In the genomic region with DNA sequence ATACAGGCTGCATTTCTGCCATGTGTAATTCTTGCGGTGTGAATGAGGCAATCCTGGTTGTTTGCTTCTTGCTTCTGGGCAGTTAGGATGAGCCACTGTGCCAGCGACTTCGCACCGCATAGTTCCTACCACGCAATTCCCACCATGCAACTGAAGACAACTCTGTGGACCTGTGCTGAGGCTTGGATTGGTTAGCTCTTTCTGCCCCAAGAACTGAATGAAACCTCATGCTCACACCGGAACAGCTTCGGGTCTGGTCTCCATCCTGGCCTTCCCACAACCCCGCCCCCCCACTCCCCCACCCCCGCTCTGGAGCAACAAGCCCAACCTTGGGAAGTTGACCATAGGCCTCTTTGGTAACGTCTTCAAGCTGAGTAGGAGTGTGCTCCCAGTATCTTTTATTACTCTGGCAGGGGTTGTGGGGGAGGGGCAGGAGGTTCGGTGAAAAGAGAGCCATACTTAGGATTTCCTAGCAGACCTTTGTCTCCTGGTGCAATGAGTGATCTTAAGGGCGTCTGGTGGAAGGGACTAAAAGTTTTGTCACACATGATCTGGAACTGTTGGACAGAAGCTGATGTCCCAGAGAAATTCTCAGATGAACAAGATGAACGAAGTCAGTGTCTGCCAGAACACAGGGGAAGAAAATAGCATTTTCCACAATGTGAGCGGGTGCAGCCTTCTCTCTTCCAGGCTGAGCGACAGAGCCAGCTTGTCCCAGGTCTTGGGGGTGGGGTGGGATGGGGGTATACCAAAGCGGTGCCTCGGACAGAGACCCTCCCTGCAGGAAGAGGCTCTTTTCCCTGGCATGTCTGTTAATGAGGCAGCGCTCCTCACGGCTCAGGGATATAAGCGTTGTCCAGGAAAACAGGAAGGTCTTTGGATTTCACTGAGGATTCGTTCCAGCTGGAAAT, we compare ENCODE assay signal across 8 mouse cellular contexts. TPM values are rescaled to one million over a fixed set of nuclear protein-coding genes. Genes with fewer than 3 reads are reported as not detected.
A peak's percentile ranks its signal among the peaks of the same experiment; 100 is the strongest.
DNase-seq lines count a peak whose midpoint lies in the region; ATAC-seq and TF ChIP-seq lines count a peak whose summit lies in the region.

No protein-coding gene starts in this region.

- H3K4me1 ChIP-seq in intestine, postnatal 0 days (replicated peaks; ENCODE audit: control insufficient read depth, insufficient read depth, low read length), result peaks cover 12% of the 10 kb centered on the region
- no peaks in the 10 kb centered on the region; the same call in 1 of the 2 replicates for H3K4me1 ChIP-seq in liver, postnatal 0 days (ENCODE audit: insufficient read depth)
- 0 out of 2 replicates have a peak, but pooled peaks cover 7% of the 10 kb centered on the region for H3K4me1 ChIP-seq in stomach, embryonic 14.5 days (ENCODE audit: control insufficient read depth, insufficient read depth, low read length)

- peak overlapping the region; percentile 48 for H3K4me2 ChIP-seq in intestine, postnatal 0 days (replicated peaks; ENCODE audit: low read depth)
- H3K4me2 ChIP-seq in liver, postnatal 0 days (ENCODE audit: low read depth, low read length), result peak overlapping the region; percentile 53
- peak overlapping the region; percentile 33 for H3K4me2 ChIP-seq in stomach, embryonic 14.5 days (replicated peaks; ENCODE audit: low read depth, low read length)

- peak overlapping the region; percentile 50; the same call in 1 of the 2 replicates for H3K27ac ChIP-seq in intestine, postnatal 0 days (ENCODE audit: low read depth, low read length)
- no peak overlapping the region for H3K27ac ChIP-seq in liver, postnatal 0 days (ENCODE audit: low read depth)
- no peak overlapping the region for H3K27ac ChIP-seq in stomach, embryonic 14.5 days (ENCODE audit: low read length)

- intact Hi-C loops in gastrocnemius, postnatal 14 days (cut with DNase I; ENCODE audit: low total_unique reads), result no loop called here

- no peaks in the 10 kb centered on the region; the same call in 1 of the 2 replicates for H3K9me3 ChIP-seq in intestine, postnatal 0 days (ENCODE audit: control insufficient read depth)
- H3K9me3 ChIP-seq in liver, postnatal 0 days (ENCODE audit: low read length), result 0 out of 2 replicates have a peak, but pooled peaks cover 6% of the 10 kb centered on the region
- H3K9me3 ChIP-seq in stomach, embryonic 14.5 days (ENCODE audit: control insufficient read depth, low read depth, low read length), result no peaks in the 10 kb centered on the region

- H3K27me3 ChIP-seq in intestine, postnatal 0 days (replicated peaks; ENCODE audit: control insufficient read depth, insufficient read depth, low read length), result no peaks in the 10 kb centered on the region
- no peaks in the 10 kb centered on the region for H3K27me3 ChIP-seq in liver, postnatal 0 days (ENCODE audit: insufficient read depth, low read length)
- H3K27me3 ChIP-seq in stomach, embryonic 14.5 days (ENCODE audit: control insufficient read depth, insufficient read depth, low read length), result no peaks in the 10 kb centered on the region

- peak; percentile 69 for ATAC-seq in intestine, postnatal 0 days
- no peak for ATAC-seq in liver, postnatal 0 days
- peak; percentile 42; the same call in 1 of the 2 replicates for ATAC-seq in stomach, embryonic 14.5 days (ENCODE audit: insufficient number of reproducible peaks, insufficient read depth, low FRiP score, low read depth)
- no peak for ATAC-seq in activated CD4-positive, CD25-positive, alpha-beta regulatory T cell, adult 4 months

- 31% methylated on average over 21 of the region's 21 CpGs for WGBS in intestine, postnatal 0 days
- WGBS in liver, postnatal 0 days (ENCODE audit: insufficient replicate concordance), result 43% methylated on average over 21 of the region's 21 CpGs
- 32% methylated on average over 21 of the region's 21 CpGs for WGBS in stomach, embryonic 14.5 days

- no peaks in the 10 kb centered on the region for H3K36me3 ChIP-seq in intestine, postnatal 0 days (ENCODE audit: control insufficient read depth, insufficient read depth)
- no peaks in the 10 kb centered on the region for H3K36me3 ChIP-seq in liver, postnatal 0 days (replicated peaks; ENCODE audit: insufficient read depth, low read length)
- no peaks in the 10 kb centered on the region for H3K36me3 ChIP-seq in stomach, embryonic 14.5 days (ENCODE audit: control insufficient read depth, insufficient read depth, low read length)

- peak; percentile 28 to 34 for DNase-seq in adrenal gland, adult 18-20 months (ENCODE audit: low spot score in 2 of 2)
- no peak for DNase-seq in adrenal gland, postnatal 4 days (ENCODE audit: low spot score in 2 of 2)
- peak; percentile 60 for DNase-seq in adrenal gland, postnatal 14 days
- DNase-seq in gastrocnemius, postnatal 14 days, result peak; percentile 63
- peak; percentile 21 for DNase-seq in liver, postnatal 0 days

- H3K9ac ChIP-seq in intestine, postnatal 0 days (ENCODE audit: low read depth, low read length), result peak overlapping the region; percentile 17; the same call in 1 of the 2 replicates
- H3K9ac ChIP-seq in liver, postnatal 0 days (replicated peaks), result peak overlapping the region; percentile 16; the same call in 1 of the 2 replicates
- no peak overlapping the region for H3K9ac ChIP-seq in stomach, embryonic 14.5 days (replicated peaks; ENCODE audit: low read depth, low read length)

- no peak overlapping the region for H3K4me3 ChIP-seq in intestine, postnatal 0 days (ENCODE audit: low read depth, low read length)
- no peak overlapping the region for H3K4me3 ChIP-seq in liver, postnatal 0 days (ENCODE audit: low read depth, low read length)
- H3K4me3 ChIP-seq in stomach, embryonic 14.5 days (ENCODE audit: low read depth, low read length), result peak overlapping the region; percentile 3; the same call in 1 of the 2 replicates

- no peak for TF ChIP-seq EP300 in liver, postnatal 0 days (IDR thresholded peaks at IDR 0.05; ENCODE audit: low read depth)

- no peak for TF ChIP-seq CTCF in intestine, postnatal 0 days (IDR thresholded peaks at IDR 0.05; ENCODE audit: low read depth)
- no peak for TF ChIP-seq CTCF in liver, postnatal 0 days (IDR thresholded peaks at IDR 0.05; ENCODE audit: low read depth)

RNA-seq across cellular contexts. Expression of gene Wdr89, which starts 32.1 kb away (rescaled TPM):
- total RNA-seq in adrenal gland, adult 18-20 months (2021), result 1 to 10 TPM; 3.4 to 3.9 TPM
- total RNA-seq in adrenal gland, postnatal 4 days (2021), result 1 to 10 TPM; 7.8 to 8.5 TPM
- total RNA-seq in adrenal gland, postnatal 14 days (2021), result 3.6 and 5.0 TPM in 2 replicates
- 1 to 10 TPM; 2.2 to 2.3 TPM for total RNA-seq in gastrocnemius, postnatal 14 days (2021)
- 4.3 and 5.3 TPM in 2 replicates for polyA plus RNA-seq in intestine, postnatal 0 days (2015; fragmentation: Nextera tagmentation; extraction: Ambion mirVana)
- polyA plus RNA-seq in liver, postnatal 0 days (2015; fragmentation: Nextera tagmentation; extraction: Ambion mirVana), result 4.7 and 5.1 TPM in 2 replicates
- 12.7 and 15.3 TPM in 2 replicates for polyA plus RNA-seq in stomach, embryonic 14.5 days (2014; fragmentation: Nextera tagmentation; extraction: Ambion mirVana)
- polyA plus RNA-seq in activated CD4-positive, CD25-positive, alpha-beta regulatory T cell, adult 4 months (2017; shearing (Covaris generic)), result 10 to 100 TPM; 17.3 to 24.7 TPM

RNA-seq across cellular contexts. Expression of gene Sgpp1, which starts 34.1 kb away (rescaled TPM):
- 100 to 1,000 TPM in 1 of 2 experiments, 10 to 100 TPM in 1; 73.8 to 209 TPM for total RNA-seq in adrenal gland, adult 18-20 months (2021)
- total RNA-seq in adrenal gland, postnatal 4 days (2021), result 10 to 100 TPM; 62.7 to 65.8 TPM
- total RNA-seq in adrenal gland, postnatal 14 days (2021), result 89.2 and 93.5 TPM in 2 replicates
- 10 to 100 TPM; 12.1 to 14.5 TPM for total RNA-seq in gastrocnemius, postnatal 14 days (2021)
- polyA plus RNA-seq in intestine, postnatal 0 days (2015; fragmentation: Nextera tagmentation; extraction: Ambion mirVana), result 24.1 and 25.2 TPM in 2 replicates
- polyA plus RNA-seq in liver, postnatal 0 days (2015; fragmentation: Nextera tagmentation; extraction: Ambion mirVana), result 13.8 and 17.4 TPM in 2 replicates
- polyA plus RNA-seq in stomach, embryonic 14.5 days (2014; fragmentation: Nextera tagmentation; extraction: Ambion mirVana), result 19.6 and 23.5 TPM in 2 replicates
- polyA plus RNA-seq in activated CD4-positive, CD25-positive, alpha-beta regulatory T cell, adult 4 months (2017; shearing (Covaris generic)), result 10 to 100 TPM; 12.4 to 19.9 TPM

Comparison
In these comparisons a context has a peak if more than half of its experiments do, and no peak if none do; other contexts are left out.
1. DNase-seq: peak in adrenal gland, adult 18-20 months (2 of 2), adrenal gland, postnatal 14 days (single experiment), gastrocnemius, postnatal 14 days (single experiment) and liver, postnatal 0 days (single experiment); none in adrenal gland, postnatal 4 days (0 of 2).
2. ATAC-seq: peak in intestine, postnatal 0 days (single experiment) and stomach, embryonic 14.5 days (single experiment); none in liver, postnatal 0 days (single experiment) and activated CD4-positive, CD25-positive, alpha-beta regulatory T cell, adult 4 months (single experiment).
3. Peak in every context shown above with its lines, with median percentiles within 50 percentile points of each other: H3K4me2 ChIP-seq.